Mouse (Mus musculus): ENCODE measurements around the gene Gprasp2.

DNA sequence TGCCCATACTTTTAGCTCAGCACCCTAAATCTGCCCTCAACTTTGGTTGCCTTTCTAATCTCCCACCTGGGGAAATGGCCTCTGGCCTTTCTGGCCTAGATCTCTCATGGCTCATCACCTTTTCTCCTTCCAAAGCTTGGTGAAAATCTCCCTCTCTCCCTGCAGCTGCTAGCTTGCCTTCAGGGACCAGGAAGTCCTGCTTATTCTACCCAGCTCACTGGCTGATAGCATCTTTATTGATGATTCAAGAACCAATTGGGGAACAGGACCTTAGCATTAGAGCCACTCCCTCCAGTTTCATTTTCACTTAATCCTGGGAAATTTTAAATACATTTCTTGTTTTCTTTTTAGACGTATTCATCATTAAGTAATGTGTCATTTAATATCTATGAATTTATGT lies 37.8 kb downstream of the Gprasp2 start:
- TF ChIP-seq MAFK (IDR thresholded peaks at IDR 0.05; ENCODE audit: insufficient read depth, low read depth, low read length): no peak
- no peak for TF ChIP-seq HCFC1 (IDR thresholded peaks at IDR 0.05; ENCODE audit: borderline replicate concordance, insufficient read depth, low read length)
- no peak for TF ChIP-seq ZC3H11A (IDR thresholded peaks at IDR 0.05; ENCODE audit: borderline replicate concordance, low read depth, low read length)
- no peak for TF ChIP-seq ZNF384 (IDR thresholded peaks at IDR 0.05; ENCODE audit: low read depth, low read length)

Data from ES-E14 (cell line).